Mouse (Mus musculus): Measurements from ENCODE around the gene Zfp280b. TPM values are rescaled to one million over a fixed set of nuclear protein-coding genes. Genes with fewer than 3 reads are reported as not detected.
"Not testable (repeated sequence)": the region's sequence is repeated elsewhere in the genome, so short reads cannot be mapped to it uniquely, and the experiment has no call there.

Gene Zfp280b
- 1 to 10 TPM; 8.5 to 8.8 TPM for total RNA-seq (2021)
- long read RNA-seq, experiment 1, full-length matches to known transcripts = 1 of 2 reads
- long read RNA-seq, experiment 1, partial matches to known transcripts = 0 of 2 reads
- long read RNA-seq, experiment 1, other reads (novel, unspliced or antisense) = 1 of 2 reads
- long read RNA-seq, experiment 2, partial matches to known transcripts = 0 of 1 reads
- long read RNA-seq, experiment 2, other reads (novel, unspliced or antisense) = 1 of 1 reads

GRCm38 (mm10) chr10:76032402-76033118 is at the start of gene Zfp280b:
Gene Zfp280b (plus strand): TSS chr10:76032650.
- peak; percentile 97 to 98 for DNase-seq

DNA sequence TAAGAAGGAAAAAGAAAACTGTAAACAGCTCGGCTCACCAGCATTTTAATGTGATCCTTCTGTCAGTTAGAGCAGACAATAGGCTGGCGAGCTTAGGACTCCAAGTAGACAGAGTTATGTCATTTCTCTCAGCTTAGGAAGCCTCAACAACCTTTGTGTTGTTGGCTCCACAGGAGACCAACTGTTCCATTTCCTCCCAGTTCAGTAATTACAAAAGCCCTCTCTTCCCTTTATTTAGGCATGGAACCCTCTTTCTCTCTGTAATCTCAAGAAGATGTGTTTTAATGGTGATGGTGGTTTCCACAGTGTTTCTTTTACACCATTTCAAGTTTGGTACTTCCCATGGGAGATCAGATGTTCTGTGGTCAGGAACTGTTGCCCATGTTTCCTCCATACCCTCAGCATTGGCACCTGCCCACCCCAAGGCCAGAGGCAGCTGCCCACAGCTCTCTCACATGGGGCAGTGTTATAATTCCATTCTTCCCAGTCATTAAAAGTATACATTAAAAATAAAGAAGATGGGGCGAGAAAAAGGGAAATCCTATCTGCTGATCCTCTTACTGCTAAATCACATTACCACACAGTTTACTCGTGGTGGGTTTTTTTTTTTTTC is 41.9 kb upstream of the Zfp280b start:
- DNase-seq = no peak

GRCm38 (mm10) chr10:75993616-75994240 is 38.7 kb upstream of the Zfp280b start:
- DNase-seq = no peak

- DNase-seq = not testable (repeated sequence)
Observed at GRCm38 (mm10) chr10:75994531-75995210, 37.8 kb upstream of the Zfp280b start.

- no peak for DNase-seq
Observed at GRCm38 (mm10) chr10:75995463-75995862, 37.0 kb upstream of the Zfp280b start.

DNA sequence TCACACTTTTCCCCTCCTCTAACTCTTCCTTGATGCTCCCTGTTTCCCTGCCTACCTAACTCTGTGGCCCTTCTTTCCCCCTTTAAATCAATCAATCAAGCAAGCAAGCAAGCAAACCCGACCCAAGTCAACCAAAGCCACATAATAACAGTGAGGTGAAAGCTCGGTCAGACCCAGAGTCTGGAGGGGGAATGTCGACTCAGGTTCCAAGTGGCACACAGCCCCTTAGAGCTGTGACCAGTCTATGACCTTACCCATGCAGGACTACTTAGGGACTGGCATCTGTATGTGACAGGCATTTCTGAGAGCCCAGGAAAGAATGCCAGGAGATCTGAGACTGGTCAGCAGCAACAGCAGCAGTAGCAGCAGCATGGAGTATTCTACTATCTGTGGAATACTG is 36.1 kb upstream of the Zfp280b start:
- no peak for DNase-seq

- peak; percentile 7 to 14 for DNase-seq
Observed at GRCm38 (mm10) chr10:76001160-76001559, 31.3 kb upstream of the Zfp280b start.

DNA sequence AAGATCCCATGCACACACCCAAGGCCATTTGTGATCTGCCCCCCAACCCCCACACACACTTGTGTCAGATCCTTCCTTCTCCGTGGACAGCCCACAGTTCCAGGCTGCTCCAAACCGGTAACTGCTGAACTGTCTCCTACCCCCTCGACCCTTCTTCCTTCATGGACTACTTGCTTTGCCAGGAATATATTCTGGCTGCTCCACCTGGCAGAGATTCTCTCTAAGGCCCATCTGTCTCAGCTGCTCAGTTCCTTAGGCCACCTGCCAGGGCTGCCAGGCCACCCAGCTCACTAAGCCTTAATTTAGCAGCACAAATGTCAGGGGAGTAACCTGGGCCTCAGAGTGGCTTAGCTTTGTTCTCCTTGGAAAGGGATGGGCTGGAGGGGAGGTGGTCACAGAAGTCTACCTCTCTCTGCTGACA is 30.3 kb upstream of the Zfp280b start:
- peak; percentile 29 to 63 for DNase-seq

DNA sequence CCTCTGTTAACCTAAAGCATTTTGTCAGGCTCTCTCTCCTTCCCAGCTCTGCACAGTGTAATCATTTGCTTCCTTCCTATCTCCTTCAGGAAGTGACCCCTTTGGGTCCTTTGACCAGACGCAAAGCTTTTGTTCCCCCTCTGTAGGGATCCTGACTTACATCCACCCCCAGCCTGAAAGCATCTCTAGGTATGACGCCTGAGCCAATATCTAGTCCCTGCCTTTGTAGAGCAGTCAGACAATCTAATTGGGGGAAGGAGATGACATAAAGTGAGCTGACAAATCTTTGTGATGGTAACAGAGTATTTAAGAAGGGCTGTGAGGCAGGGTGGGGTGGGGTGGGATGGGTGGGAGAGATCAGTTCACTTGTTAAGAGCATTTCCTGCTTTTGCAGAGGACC is 29.8 kb upstream of the Zfp280b start:
- no peak for DNase-seq

- no peak for DNase-seq
Observed at GRCm38 (mm10) chr10:76003221-76003620, 29.2 kb upstream of the Zfp280b start.

DNA sequence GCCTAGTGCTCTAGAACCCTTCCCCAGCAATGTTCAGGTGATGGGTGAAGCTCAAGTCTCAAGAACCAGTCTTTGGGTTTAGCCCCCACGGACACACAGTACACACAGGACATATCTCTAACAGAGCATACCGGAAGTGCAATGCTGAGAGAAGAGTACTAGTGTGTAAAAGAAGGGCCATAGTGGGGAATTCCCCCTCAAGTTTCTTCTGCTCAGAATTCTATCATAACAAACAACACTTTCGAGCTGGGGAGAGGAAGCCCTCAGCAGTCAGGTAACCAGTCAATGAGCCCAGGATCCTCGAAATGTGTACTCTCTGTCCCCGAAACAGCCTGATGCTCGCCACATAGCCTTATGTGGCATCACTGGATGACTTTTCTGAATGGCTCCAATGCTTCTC is 26.1 kb upstream of the Zfp280b start:
- no peak for DNase-seq

DNA sequence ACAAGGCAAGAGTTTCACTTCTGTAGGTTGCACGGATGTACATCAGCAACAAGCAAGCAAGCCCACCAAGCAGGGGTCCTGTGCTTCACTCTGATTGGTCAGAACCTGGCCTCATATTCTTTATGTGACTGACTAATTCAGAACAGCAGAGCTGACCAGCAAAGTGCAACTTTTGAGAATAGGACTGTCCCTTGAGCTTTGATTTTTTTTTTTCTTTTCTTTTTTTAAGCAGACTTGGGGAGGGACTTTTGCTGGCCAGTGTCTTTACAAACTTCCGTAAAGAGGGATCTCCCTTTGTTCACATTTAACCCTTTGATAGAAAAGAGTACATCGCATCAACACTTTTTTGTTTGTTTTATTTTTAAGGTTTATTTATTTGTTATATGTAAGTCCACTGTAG is 22.6 kb upstream of the Zfp280b start:
- DNase-seq = no peak

GRCm38 (mm10) chr10:76012922-76013321 is 19.5 kb upstream of the Zfp280b start:
- DNase-seq = no peak

- no peak for DNase-seq
Observed at GRCm38 (mm10) chr10:76016886-76017285, 15.6 kb upstream of the Zfp280b start.

- DNase-seq = no peak
Observed at GRCm38 (mm10) chr10:76021728-76022127, 10.7 kb upstream of the Zfp280b start.

DNA sequence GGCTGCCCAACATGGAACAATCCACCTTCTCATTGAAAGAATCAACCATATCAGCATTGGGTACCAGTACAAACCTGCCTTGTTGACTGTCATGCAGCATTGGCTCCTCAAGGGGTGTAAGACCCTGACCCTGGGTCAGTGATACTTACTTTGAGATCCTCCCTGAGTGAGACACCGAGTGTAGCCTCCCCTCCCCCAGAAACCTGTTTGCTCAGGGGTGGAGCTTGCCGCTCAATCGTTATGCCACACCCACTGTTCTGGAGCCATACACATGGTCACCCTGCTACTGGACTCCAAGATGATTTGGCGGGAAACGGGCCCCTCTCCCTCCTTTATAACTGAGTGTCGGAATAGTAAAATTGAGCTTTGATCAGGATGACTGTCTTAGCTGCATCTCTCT is 8.5 kb upstream of the Zfp280b start:
- DNase-seq = no peak

DNA sequence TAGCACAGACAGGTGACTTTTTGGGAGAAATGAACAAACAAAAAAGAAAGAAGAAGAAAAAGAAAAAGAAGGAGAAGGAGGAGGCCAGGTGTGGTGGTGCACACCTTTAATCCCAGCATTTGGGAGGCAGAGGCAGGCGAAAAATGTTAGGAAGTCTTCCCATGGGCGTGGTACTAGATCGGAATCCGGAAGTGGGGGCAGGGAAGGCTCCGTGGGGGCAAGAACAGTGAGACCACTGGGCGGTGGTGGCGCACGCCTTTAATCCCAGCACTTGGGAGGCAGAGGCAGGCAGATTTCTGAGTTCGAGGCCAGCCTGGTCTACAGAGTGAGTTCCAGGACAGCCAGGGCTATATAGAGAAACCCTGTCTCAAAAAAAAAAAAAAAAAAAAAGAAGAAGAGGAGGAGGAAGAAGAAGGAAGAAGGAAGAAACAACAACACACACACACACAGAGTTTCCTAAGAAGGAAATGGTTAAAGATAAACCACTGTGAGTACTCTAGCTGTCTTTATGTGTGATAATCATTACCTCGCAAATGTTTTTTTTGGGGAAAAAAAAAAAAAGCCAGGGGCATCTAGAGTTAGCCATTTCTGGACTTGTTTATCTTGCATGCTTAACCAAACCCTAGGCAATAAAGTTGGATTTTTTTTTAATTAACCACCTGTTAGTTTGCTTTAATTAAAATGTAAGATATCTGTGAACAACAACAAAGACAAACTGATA is 6.8 kb upstream of the Zfp280b start:
- DNase-seq = no peak

DNA sequence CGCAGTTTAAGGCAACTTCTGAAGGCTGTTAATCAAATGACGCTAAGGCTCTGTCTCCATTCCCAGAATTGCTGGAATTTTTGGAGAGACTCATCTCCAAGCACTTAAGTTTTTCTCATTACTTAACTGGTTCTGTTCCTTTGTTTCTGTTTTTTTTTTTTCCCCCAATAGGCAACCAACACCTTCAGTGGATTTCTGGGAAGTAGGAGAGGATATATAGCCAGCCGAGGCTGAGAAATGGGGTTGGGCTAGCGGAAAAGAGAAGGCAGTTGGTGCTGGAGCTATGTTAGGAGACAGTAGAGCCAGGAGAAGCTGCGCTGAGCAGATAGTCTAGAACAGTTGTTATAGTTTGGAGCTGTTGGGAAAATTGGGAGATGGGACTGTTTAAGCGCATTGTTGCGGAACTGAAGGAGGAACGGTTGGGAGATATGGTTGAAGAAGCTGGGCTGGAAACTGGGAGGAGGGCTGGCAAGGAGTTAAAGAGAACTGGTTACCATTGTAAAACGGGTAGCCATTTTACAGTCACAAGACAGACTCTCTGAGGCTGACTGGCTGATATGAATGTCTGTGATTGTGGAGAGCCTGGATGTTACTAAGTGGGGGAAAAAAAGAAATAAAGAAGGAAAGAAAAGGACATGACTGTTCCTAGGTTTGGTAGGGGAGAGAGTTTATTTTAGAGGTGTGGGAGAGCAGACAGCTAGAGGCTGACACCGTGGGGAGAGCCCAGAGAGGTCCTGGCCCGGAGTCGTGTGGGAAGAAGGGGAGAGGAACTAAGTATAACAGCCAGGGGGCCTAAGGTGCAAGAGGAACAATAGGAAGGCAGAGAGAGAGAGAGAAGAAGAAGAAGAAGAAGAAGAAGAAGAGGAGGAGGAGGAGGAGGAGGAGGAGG is 5.1 kb upstream of the Zfp280b start:
- DNase-seq = no peak

GRCm38 (mm10) chr10:76028016-76028366 is 4.5 kb upstream of the Zfp280b start:
- DNase-seq = no peak

GRCm38 (mm10) chr10:76028396-76028795 is 4.1 kb upstream of the Zfp280b start:
- DNase-seq = no peak

GRCm38 (mm10) chr10:76029276-76029675 is 3.2 kb upstream of the Zfp280b start:
- DNase-seq = no peak
